Mouse (Mus musculus): ENCODE measurements around the gene Prkar1a. TPM values are rescaled to one million over a fixed set of nuclear protein-coding genes. Genes with fewer than 3 reads are reported as not detected.

The Prkar1a gene
- polyA plus RNA-seq, 1 experiment from 2014 or later, result 435 TPM

DNA sequence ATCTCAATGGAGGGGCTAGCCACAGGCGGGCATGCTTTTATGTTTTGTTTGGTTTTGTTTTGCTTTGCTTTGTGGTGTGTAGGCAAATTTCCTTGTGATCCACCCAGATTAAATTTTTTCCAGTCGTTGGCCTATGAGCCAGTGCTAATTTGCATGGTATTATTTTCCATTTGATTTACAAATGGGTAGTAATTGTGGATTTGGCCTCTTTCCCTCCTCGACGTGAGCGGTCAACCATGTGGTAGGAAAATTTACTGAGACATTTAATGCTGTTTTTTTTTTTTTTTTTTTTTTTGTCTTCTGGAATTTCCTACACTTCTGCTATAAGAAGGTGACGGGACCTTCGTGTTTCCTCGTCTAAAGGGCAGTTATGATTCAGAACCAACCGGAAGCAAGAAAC, 54.6 kb downstream of the Prkar1a start:
- ATAC-seq (ENCODE audit: low read depth), result no peak
- whole genome bisulfite sequencing, result 68% methylated on average over 9 of the region's 9 CpGs

GRCm38 (mm10) chr11:109704311-109705205, 55.4 kb downstream of the Prkar1a start:
- H3K27ac ChIP-seq (replicated peaks; ENCODE audit: low read depth, low read length), result no peak overlapping the region
- WGBS, result 85% methylated on average over 22 of the region's 22 CpGs
- no peak for ATAC-seq (ENCODE audit: low read depth)

More for the DNA sequence above, 54.6 kb downstream of the Prkar1a start:
- Histone ChIP-seq H3K9ac (ENCODE audit: low read depth, low read length) (no peak overlapping the region), H3K36me3 (ENCODE audit: control insufficient read depth, insufficient read depth, low read length) (no peaks in the 10 kb centered on the region), H3K9me3 (ENCODE audit: control insufficient read depth, low read length) (0 out of 2 replicates have a peak, but pooled peaks cover 3% of the 10 kb centered on the region), H3K27ac (replicated peaks; ENCODE audit: low read depth, low read length) (no peak overlapping the region), H3K27me3 (replicated peaks; ENCODE audit: control insufficient read depth, insufficient read depth, low read length) (no peaks in the 10 kb centered on the region), H3K4me3 (ENCODE audit: low read depth, low read length) (no peak overlapping the region), H3K4me1 (ENCODE audit: control insufficient read depth, insufficient read depth, low read length) (peaks cover 15% of the 10 kb centered on the region), H3K4me2 (ENCODE audit: low read depth, low read length) (no peak overlapping the region)
- DNase-seq (ENCODE audit: low spot score), result peak; percentile 62

DNA sequence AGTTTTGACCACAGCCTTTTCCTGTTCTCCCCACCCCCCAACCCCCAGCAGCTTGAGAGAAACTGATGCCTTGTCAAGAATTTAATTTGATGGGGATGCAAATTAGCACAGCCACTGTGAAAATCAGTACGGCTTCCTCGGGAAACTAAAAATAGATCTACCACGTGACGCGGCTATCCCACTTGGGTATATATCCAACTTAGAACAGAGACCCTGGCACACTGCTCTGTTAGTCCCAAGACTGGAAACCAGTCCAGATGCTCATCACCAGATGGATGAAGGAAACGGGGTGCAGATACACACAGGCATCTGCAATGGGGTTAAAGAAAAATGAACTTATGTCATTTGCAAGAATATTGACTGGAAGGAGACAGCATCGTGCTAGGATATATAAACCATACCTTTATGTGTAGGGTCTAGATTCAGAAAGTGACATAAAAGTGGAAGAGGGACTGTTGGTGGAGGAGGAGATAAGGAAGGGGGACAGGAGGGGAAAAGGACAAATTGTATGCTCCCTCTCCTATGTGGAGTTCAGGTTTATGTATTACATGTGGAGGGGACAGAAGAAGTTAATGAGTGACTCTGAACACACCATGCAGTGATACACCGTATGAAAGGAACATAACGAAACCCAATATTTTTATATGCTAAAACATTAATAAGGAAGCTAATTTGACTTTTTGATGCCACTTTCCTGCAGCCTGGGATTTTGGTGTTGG, 56.3 kb downstream of the Prkar1a start:
- Histone ChIP-seq H3K27me3 (replicated peaks; ENCODE audit: control insufficient read depth, insufficient read depth, low read length) (no peaks in the 10 kb centered on the region), H3K36me3 (ENCODE audit: control insufficient read depth, insufficient read depth, low read length) (no peaks in the 10 kb centered on the region), H3K9ac (ENCODE audit: low read depth, low read length) (no peak overlapping the region), H3K4me3 (ENCODE audit: low read depth, low read length) (no peak overlapping the region), H3K27ac (replicated peaks; ENCODE audit: low read depth, low read length) (no peak overlapping the region), H3K9me3 (ENCODE audit: control insufficient read depth, low read length) (no peaks in the 10 kb centered on the region), H3K4me2 (ENCODE audit: low read depth, low read length) (no peak overlapping the region), H3K4me1 (ENCODE audit: control insufficient read depth, insufficient read depth, low read length) (peaks cover 15% of the 10 kb centered on the region)
- no peak for DNase-seq (ENCODE audit: low spot score)
- 74% methylated on average over 9 of the region's 9 CpGs for WGBS
- no peak for ATAC-seq (ENCODE audit: low read depth)

More at GRCm38 (mm10) chr11:109704311-109705205, 55.4 kb downstream of the Prkar1a start:
- peaks cover 15% of the 10 kb centered on the region for H3K4me1 ChIP-seq (ENCODE audit: control insufficient read depth, insufficient read depth, low read length)
- no peaks in the 10 kb centered on the region for H3K36me3 ChIP-seq (ENCODE audit: control insufficient read depth, insufficient read depth, low read length)
- DNase-seq (ENCODE audit: low spot score), result no peak
- H3K4me2 ChIP-seq (ENCODE audit: low read depth, low read length), result no peak overlapping the region
- no peaks in the 10 kb centered on the region for H3K27me3 ChIP-seq (replicated peaks; ENCODE audit: control insufficient read depth, insufficient read depth, low read length)
- no peak overlapping the region for H3K9ac ChIP-seq (ENCODE audit: low read depth, low read length)
- H3K9me3 ChIP-seq (ENCODE audit: control insufficient read depth, low read length), result 0 out of 2 replicates have a peak, but pooled peaks cover 2% of the 10 kb centered on the region
- no peak overlapping the region for H3K4me3 ChIP-seq (ENCODE audit: low read depth, low read length)

- Histone ChIP-seq H3K27ac (replicated peaks; ENCODE audit: low read depth, low read length) (no peak overlapping the region), H3K9me3 (ENCODE audit: control insufficient read depth, low read length) (no peaks in the 10 kb centered on the region), H3K4me1 (ENCODE audit: control insufficient read depth, insufficient read depth, low read length) (peaks cover 15% of the 10 kb centered on the region), H3K36me3 (ENCODE audit: control insufficient read depth, insufficient read depth, low read length) (no peaks in the 10 kb centered on the region), H3K4me3 (ENCODE audit: low read depth, low read length) (no peak overlapping the region), H3K27me3 (replicated peaks; ENCODE audit: control insufficient read depth, insufficient read depth, low read length) (no peaks in the 10 kb centered on the region), H3K9ac (ENCODE audit: low read depth, low read length) (no peak overlapping the region), H3K4me2 (ENCODE audit: low read depth, low read length) (no peak overlapping the region)
- no peak for ATAC-seq (ENCODE audit: low read depth)
- DNase-seq (ENCODE audit: low spot score), result no peak
- 72% methylated on average over 9 of the region's 9 CpGs for WGBS
Observed at GRCm38 (mm10) chr11:109706055-109706412, 56.8 kb downstream of the Prkar1a start.

GRCm38 (mm10) chr11:109706586-109706985, 57.4 kb downstream of the Prkar1a start:
- Histone ChIP-seq H3K4me1 (ENCODE audit: control insufficient read depth, insufficient read depth, low read length) (peaks cover 15% of the 10 kb centered on the region), H3K9ac (ENCODE audit: low read depth, low read length) (no peak overlapping the region), H3K27me3 (replicated peaks; ENCODE audit: control insufficient read depth, insufficient read depth, low read length) (no peaks in the 10 kb centered on the region), H3K27ac (replicated peaks; ENCODE audit: low read depth, low read length) (no peak overlapping the region), H3K4me3 (ENCODE audit: low read depth, low read length) (no peak overlapping the region), H3K4me2 (ENCODE audit: low read depth, low read length) (no peak overlapping the region), H3K36me3 (ENCODE audit: control insufficient read depth, insufficient read depth, low read length) (no peaks in the 10 kb centered on the region), H3K9me3 (ENCODE audit: control insufficient read depth, low read length) (no peaks in the 10 kb centered on the region)
- ATAC-seq (ENCODE audit: low read depth) (no peak), DNase-seq (ENCODE audit: low spot score) (no peak)
- WGBS, result 74% methylated on average over 4 of the region's 4 CpGs

DNA sequence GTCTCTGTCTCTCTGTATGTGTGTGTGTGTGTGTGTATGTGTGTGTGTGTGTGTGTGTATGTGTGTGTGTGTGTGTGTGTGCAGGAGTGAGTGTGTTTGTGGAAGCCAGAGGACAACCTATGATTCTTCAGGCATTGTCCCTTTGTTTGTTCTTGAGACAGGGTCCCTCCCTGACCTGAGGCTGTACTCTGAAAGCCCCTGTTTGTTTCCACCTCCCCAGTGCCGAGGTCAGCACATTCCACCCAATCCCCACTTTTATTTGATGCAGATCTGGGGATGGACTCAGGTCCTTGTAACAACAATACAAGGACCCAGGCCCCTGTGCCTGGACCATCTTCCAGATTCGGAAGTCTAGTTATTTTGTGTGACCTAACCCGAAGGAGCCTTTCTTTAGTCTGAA, 58.2 kb downstream of the Prkar1a start:
- Histone ChIP-seq H3K27ac (replicated peaks; ENCODE audit: low read depth, low read length) (no peak overlapping the region), H3K9ac (ENCODE audit: low read depth, low read length) (no peak overlapping the region), H3K4me2 (ENCODE audit: low read depth, low read length) (no peak overlapping the region), H3K27me3 (replicated peaks; ENCODE audit: control insufficient read depth, insufficient read depth, low read length) (no peaks in the 10 kb centered on the region), H3K4me1 (ENCODE audit: control insufficient read depth, insufficient read depth, low read length) (peaks cover 14% of the 10 kb centered on the region), H3K36me3 (ENCODE audit: control insufficient read depth, insufficient read depth, low read length) (no peaks in the 10 kb centered on the region), H3K9me3 (ENCODE audit: control insufficient read depth, low read length) (no peaks in the 10 kb centered on the region), H3K4me3 (ENCODE audit: low read depth, low read length) (no peak overlapping the region)
- WGBS, result 65% methylated on average over 3 of the region's 3 CpGs
- DNase-seq (ENCODE audit: low spot score) (no peak), ATAC-seq (ENCODE audit: low read depth) (no peak)

DNA sequence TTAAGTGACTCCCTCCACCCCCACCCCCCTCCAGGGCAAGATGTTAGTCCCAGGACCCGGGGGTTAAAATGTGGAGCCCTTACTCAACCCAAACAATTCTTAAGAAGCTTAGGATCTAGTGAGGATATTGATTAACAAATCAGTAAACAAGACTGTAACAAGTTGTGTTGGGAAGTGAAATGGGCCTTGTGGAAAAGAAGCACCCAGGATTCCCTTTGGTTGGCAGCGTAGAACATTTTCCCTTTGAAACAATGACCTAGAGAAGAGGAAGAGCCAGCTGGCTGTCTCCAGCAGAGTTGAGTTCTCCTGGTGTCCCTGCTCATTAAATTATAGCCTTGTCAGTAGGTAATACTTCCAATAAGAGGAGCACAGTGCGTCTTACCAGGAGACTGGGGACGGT, 59.6 kb downstream of the Prkar1a start:
- no peak overlapping the region for H3K4me2 ChIP-seq (ENCODE audit: low read depth, low read length)
- 88% methylated on average over 4 of the region's 4 CpGs for WGBS
- DNase-seq (ENCODE audit: low spot score) (no peak), ATAC-seq (ENCODE audit: low read depth) (no peak)
- no peaks in the 10 kb centered on the region for H3K27me3 ChIP-seq (replicated peaks; ENCODE audit: control insufficient read depth, insufficient read depth, low read length)
- no peak overlapping the region for H3K4me3 ChIP-seq (ENCODE audit: low read depth, low read length)
- H3K36me3 ChIP-seq (ENCODE audit: control insufficient read depth, insufficient read depth, low read length), result no peaks in the 10 kb centered on the region
- H3K9ac ChIP-seq (ENCODE audit: low read depth, low read length), result no peak overlapping the region
- no peak overlapping the region for H3K27ac ChIP-seq (replicated peaks; ENCODE audit: low read depth, low read length)
- peaks cover 14% of the 10 kb centered on the region for H3K4me1 ChIP-seq (ENCODE audit: control insufficient read depth, insufficient read depth, low read length)
- no peaks in the 10 kb centered on the region for H3K9me3 ChIP-seq (ENCODE audit: control insufficient read depth, low read length)

- Histone ChIP-seq H3K4me1 (ENCODE audit: control insufficient read depth, insufficient read depth, low read length) (peaks cover 10% of the 10 kb centered on the region), H3K36me3 (ENCODE audit: control insufficient read depth, insufficient read depth, low read length) (no peaks in the 10 kb centered on the region), H3K27ac (replicated peaks; ENCODE audit: low read depth, low read length) (no peak overlapping the region), H3K9ac (ENCODE audit: low read depth, low read length) (no peak overlapping the region), H3K27me3 (replicated peaks; ENCODE audit: control insufficient read depth, insufficient read depth, low read length) (no peaks in the 10 kb centered on the region), H3K4me3 (ENCODE audit: low read depth, low read length) (no peak overlapping the region), H3K9me3 (ENCODE audit: control insufficient read depth, low read length) (no peaks in the 10 kb centered on the region), H3K4me2 (ENCODE audit: low read depth, low read length) (no peak overlapping the region)
- DNase-seq (ENCODE audit: low spot score), result no peak
- no peak for ATAC-seq (ENCODE audit: low read depth)
- WGBS, result 80% methylated on average over 5 of the region's 5 CpGs
Observed at GRCm38 (mm10) chr11:109709501-109709900, 60.3 kb downstream of the Prkar1a start.

Data from embryonic facial prominence, embryonic 14.5 days (tissue).